Mouse (Mus musculus) liver, postnatal 0 days (tissue): ENCODE data around the gene Adarb2.

Experiments
- CTCF ChIP-seq: sonication (generic); IDR thresholded peaks from 2 replicates; pipeline ENCODE4 v1.5.1; 2016; ENCODE audit warnings: antibody characterized with exemption, low read depth
- EP300 ChIP-seq: IDR thresholded peaks from 2 replicates; pipeline ENCODE4 v1.6.1; 2016; ENCODE audit warnings: antibody characterized with exemption, low read depth, mild to moderate bottlenecking

DNA sequence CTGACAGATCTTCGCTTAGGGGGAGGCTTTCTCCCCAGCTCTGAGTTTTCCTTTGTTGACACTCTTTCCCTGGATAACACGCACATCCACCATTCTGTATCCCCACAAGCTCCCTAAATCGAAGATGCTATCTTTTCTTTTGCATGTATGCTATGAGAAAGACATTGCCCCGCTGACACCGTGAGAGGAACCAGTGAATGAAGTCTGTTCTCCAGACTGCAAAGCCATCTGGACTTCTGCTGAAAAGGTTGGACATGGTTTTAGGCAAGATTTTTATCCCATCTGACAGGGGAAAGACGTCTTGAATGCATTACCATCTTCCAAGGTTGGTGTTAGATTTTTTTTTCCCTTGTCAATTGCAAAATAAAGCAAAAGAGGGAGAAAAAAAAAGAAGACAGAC lies 426.9 kb downstream of the Adarb2 start:
- TF ChIP-seq CTCF (no peak), EP300 (no peak)
